Mouse (Mus musculus) midbrain, embryonic 10.5 days (tissue): ENCODE data around the gene Mansc4. TPM values are rescaled to one million over a fixed set of nuclear protein-coding genes. Genes with fewer than 3 reads are reported as not detected.

Source experiments
- DNase-seq: peaks from one replicate; pipeline ENCODE4 v3.0.0-alpha.2; 2017; ENCODE audit warnings: low spot score
- H3K27ac ChIP-seq: fragments of 300-500 bp; sonication (generic); replicated peaks from 2 replicates; pipeline ENCODE4 v1.5.1; 2016; ENCODE audit warnings: mild to moderate bottlenecking
- H3K27me3 ChIP-seq: fragments of 300-500 bp; sonication (generic); 2 replicates; pipeline ENCODE4 v1.6.1; 2016; ENCODE audit warnings: low read depth, mild to moderate bottlenecking; ENCODE audit not compliant: poor library complexity, severe bottlenecking
- H3K36me3 ChIP-seq: fragments of 300-500 bp; sonication (generic); 2 replicates; pipeline ENCODE4 v1.6.1; 2016; ENCODE audit warnings: mild to moderate bottlenecking, moderate library complexity
- H3K4me1 ChIP-seq: fragments of 300-500 bp; sonication (generic); 2 replicates; pipeline ENCODE4 v1.6.1; 2016
- H3K4me3 ChIP-seq: fragments of 300-500 bp; sonication (generic); 2 replicates; pipeline ENCODE4 v1.5.1; 2016; ENCODE audit warnings: mild to moderate bottlenecking, moderate library complexity
- H3K9me3 ChIP-seq: fragments of 300-500 bp; sonication (generic); replicated peaks from 2 replicates; pipeline ENCODE4 v1.6.1; 2016; ENCODE audit warnings: mild to moderate bottlenecking
- whole genome bisulfite sequencing: fragments of 180-500 bp; shearing (Covaris S2); methylation state at CpG from one replicate; pipeline ENCODE4 v1.1.7; 2016; 5-methylcytosine and 5-hydroxymethylcytosine counted together
- polyA plus RNA-seq: library from polyadenylated mRNA; unstranded; fragments of >200 nt; fragmentation: Nextera tagmentation; extraction: Ambion mirVana; gene quantifications from 2 replicates; pipeline ENCODE4 v1.2.1, GENCODE M21; 2016

Mansc4 gene
- polyA plus RNA-seq, 1 experiment from 2014 or later = 0.44 TPM

DNA sequence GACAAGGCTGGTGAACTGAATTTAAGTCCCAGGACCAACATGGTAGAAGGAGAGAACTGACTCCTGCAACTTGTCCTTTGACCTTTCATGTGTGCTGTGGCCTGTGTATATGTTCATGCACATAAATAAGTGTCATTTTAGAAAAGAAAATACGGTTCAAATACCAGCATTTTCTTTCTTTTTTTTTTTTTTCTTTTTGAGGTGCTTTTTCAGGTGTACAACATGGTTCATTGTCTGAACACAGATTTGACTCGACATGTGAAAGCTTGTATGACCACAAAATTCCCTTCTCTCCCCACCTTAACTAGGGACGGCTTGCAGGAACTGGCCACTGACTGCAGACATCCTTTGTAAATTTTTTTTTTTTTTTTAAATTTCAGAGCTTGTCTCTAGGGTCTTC is 10.1 kb upstream of the Mansc4 start:
- Histone ChIP-seq H3K27me3 (no peaks in the 10 kb centered on the region), H3K4me3 (no peak overlapping the region), H3K9me3 (no peaks in the 10 kb centered on the region), H3K27ac (no peak overlapping the region), H3K4me1 (peaks cover 23% of the 10 kb centered on the region), H3K36me3 (peaks cover 29% of the 10 kb centered on the region)
- 83% methylated on average over 3 of the region's 3 CpGs for WGBS
- no peak for DNase-seq

DNA sequence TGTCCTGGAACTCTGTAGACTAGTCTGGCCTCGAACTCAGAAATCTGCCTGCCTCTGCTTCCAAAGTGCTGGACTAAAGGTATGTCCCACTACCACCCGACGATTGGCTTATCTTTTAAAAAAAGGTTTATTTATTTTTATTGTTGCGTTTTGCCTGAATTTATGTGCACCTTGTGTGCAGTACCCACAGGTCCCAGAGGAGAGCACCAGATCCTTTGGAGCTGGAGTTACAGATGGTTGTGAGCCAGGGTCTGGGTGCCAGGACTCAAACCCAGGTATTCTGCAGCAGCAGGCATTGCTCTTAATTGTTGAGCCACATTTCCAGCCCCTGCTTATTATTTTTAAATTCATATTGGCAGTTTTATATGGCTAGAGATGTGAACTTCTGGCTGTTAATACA is 9.3 kb upstream of the Mansc4 start:
- Histone ChIP-seq H3K9me3 (no peaks in the 10 kb centered on the region), H3K27me3 (no peaks in the 10 kb centered on the region), H3K4me3 (no peak overlapping the region), H3K4me1 (peaks cover 29% of the 10 kb centered on the region), H3K27ac (no peak overlapping the region), H3K36me3 (peaks cover 22% of the 10 kb centered on the region)
- no peak for DNase-seq
- WGBS = 95% methylated on average over 4 of the region's 4 CpGs

DNA sequence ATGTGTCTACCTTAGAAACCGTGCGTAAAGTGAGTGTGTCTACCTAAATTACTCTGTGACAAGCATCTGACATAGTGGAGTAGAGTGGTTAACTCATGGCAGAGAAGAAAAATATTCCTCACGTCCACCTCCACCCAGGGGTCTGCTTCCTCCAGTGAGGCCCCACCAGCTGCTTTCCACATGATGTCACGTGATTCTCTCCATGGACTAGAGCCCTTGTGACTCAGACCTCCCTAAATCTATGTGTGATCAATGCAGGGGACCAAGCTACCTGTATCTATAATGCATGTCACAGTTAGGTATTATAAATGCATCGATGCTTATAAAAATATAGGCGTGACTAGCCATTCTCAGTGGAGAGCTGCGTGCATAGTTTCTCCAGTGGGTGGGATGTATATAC is 7.9 kb upstream of the Mansc4 start:
- Histone ChIP-seq H3K4me3 (no peak overlapping the region), H3K9me3 (no peaks in the 10 kb centered on the region), H3K4me1 (peaks cover 41% of the 10 kb centered on the region), H3K27ac (no peak overlapping the region), H3K36me3 (peaks cover 22% of the 10 kb centered on the region), H3K27me3 (peaks cover 11% of the 10 kb centered on the region)
- WGBS = 91% methylated on average over 7 of the region's 7 CpGs
- no peak for DNase-seq

DNA sequence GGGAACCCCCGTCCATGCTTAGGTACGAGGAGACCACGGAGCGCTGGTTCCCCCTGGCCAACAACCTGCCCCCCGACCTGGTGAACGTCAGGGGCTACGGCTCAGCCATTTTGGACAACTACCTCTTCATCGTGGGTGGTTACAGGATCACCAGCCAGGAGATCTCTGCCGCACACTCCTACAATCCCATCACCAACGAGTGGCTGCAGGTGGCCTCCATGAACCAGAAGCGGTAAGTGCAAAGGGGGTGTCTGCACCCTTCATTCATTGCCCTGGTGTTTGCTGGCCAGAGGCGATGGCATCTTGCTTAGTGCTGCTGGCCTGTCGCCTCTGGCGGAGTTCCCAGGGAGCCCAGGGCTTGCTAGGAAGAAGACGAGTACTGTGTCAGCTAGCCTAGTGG is 5.3 kb upstream of the Mansc4 start:
- H3K36me3 ChIP-seq = peaks cover 22% of the 10 kb centered on the region
- peaks cover 27% of the 10 kb centered on the region for H3K27me3 ChIP-seq
- 3% methylated on average over 15 of the region's 15 CpGs for WGBS
- no peaks in the 10 kb centered on the region for H3K9me3 ChIP-seq
- peaks cover 42% of the 10 kb centered on the region for H3K4me1 ChIP-seq
- peak overlapping the region; percentile 94 for H3K27ac ChIP-seq
- no peak for DNase-seq
- H3K4me3 ChIP-seq = peak overlapping the region; percentile 88

DNA sequence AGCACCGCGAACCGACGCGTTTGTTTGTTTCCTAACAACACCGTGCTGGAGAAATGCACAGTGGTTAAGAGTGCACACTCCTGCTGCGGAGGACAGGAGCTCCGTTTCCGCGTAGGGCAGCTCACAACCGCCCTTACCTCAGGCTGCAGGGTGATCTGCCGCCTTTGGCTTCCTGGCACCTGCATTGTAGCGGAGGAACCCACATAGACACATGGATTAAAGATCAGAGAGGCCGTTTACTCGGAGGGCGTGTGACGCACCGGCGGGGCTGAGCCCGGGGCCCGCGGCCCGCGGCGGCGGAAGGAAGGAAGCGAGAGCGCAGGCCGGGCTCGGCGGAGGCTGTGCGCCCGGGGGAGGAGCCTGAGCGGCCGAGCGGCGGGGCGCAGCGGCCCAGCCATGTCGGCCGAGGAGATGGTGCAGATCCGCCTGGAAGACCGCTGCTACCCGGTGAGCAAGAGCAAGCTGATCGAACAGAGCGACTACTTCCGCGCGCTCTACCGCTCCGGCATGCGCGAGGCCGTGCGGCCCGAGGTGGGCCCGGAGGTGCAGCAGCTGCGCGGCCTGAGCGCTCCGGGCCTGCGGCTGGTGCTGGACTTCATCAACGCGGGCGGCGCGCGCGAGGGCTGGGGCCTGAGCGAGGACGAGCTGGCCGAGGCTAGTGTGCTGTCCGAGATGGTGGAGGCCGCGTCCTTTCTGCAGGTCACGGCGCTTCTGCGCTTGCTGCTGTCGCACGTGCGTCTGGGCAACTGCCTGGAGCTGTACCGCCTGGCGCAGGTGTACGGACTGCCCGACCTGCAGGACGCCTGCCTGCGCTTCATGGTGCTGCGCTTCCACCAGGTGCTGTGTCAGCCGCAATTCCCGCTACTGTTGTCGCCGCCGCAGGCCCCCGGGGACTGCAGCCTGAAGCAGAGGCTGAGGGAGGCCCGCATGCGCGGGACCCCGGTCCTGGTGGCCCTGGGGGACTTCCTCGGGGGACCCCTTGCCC is 4.6 kb upstream of the Mansc4 start, which contains the start of gene Klhl42:
Gene Klhl42, plus strand, starts transcription at position 244 of the 985 bp plus-strand sequence.
- DNase-seq = peak; percentile 80
- Histone ChIP-seq H3K27ac (peak within 1 kb of the TSS; percentile 94), H3K4me1 (peaks cover 49% of the 10 kb centered on the region), H3K9me3 (no peaks in the 10 kb centered on the region), H3K27me3 (peaks cover 27% of the 10 kb centered on the region), H3K36me3 (peaks cover 22% of the 10 kb centered on the region), H3K4me3 (peak within 1 kb of the TSS; percentile 88)
- under 1% methylated on average over 97 of the region's 99 CpGs for WGBS

DNA sequence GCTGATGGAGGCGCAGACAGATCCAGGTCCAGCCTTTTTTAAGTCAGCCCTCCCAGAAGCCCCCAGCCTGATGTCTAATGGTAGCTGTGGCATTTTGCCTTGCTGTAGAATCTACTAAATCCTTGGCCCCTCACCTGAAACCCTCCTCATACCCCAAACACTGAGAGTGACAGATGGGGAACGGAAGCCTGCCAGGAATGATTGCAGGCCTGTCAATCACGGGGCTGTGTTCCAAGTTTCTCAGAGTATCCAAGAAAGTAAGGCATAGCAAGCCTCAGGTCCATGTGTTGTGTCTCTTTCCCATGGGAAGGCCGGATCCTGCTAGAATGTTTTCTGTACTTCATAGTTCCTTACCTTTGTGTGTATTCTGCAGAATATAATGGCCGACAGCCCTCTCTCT is 3.4 kb upstream of the Mansc4 start:
- Histone ChIP-seq H3K9me3 (no peaks in the 10 kb centered on the region), H3K4me3 (peak overlapping the region; percentile 88; the same call in 1 of the 2 replicates), H3K27ac (no peak overlapping the region), H3K27me3 (peaks cover 27% of the 10 kb centered on the region), H3K36me3 (peaks cover 11% of the 10 kb centered on the region), H3K4me1 (peaks cover 52% of the 10 kb centered on the region)
- DNase-seq = no peak
- WGBS = 74% methylated on average over 5 of the region's 5 CpGs

DNA sequence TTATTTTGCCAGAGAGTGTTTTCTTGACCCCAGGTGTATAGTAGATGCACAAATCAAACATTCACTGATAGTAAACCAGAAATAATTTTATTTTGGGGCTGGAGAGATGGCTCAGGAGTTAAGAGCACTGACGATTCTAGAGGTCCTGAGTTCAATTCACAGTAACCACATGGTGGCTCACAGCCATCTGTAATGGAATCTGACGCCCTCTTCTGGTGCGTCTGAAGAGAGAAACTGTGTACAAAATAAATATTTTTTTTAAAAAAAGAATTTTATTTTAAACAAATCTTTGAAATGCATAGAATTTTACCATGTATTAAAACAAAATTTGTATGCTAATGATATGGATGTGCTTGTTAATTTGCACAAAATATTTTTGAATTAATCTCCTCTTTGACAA is 1.7 kb upstream of the Mansc4 start:
- peaks cover 27% of the 10 kb centered on the region for H3K27me3 ChIP-seq
- WGBS = 84% methylated on average over 3 of the region's 3 CpGs
- H3K9me3 ChIP-seq = no peaks in the 10 kb centered on the region
- H3K4me3 ChIP-seq = no peak overlapping the region
- DNase-seq = no peak
- H3K27ac ChIP-seq = no peak overlapping the region
- no peaks in the 10 kb centered on the region for H3K36me3 ChIP-seq
- H3K4me1 ChIP-seq = peaks cover 43% of the 10 kb centered on the region

DNA sequence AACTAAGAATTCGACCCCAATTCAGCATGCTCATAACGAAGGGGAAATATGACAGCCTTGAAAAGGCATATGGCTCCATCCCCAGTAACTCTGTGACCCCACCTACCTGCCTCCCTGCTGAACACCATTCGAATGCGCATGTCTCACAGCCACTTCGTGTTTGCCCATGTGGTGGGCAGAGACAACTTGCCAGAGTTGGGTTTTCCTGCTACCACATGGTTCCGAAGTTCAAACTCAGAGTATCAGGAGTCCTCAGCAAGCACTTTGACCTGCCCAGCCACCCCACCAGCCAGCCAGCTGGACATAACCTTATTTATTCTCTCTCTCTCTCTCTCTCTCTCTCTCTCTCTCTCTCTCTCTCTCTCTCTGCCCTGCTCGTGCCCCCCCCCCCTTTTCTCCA is 904 bp upstream of the Mansc4 start:
- Histone ChIP-seq H3K4me1 (peaks cover 37% of the 10 kb centered on the region), H3K4me3 (no peak overlapping the region), H3K27ac (no peak overlapping the region), H3K9me3 (no peaks in the 10 kb centered on the region), H3K27me3 (peaks cover 27% of the 10 kb centered on the region), H3K36me3 (no peaks in the 10 kb centered on the region)
- WGBS = 42% methylated on average over 6 of the region's 7 CpGs
- no peak for DNase-seq

DNA sequence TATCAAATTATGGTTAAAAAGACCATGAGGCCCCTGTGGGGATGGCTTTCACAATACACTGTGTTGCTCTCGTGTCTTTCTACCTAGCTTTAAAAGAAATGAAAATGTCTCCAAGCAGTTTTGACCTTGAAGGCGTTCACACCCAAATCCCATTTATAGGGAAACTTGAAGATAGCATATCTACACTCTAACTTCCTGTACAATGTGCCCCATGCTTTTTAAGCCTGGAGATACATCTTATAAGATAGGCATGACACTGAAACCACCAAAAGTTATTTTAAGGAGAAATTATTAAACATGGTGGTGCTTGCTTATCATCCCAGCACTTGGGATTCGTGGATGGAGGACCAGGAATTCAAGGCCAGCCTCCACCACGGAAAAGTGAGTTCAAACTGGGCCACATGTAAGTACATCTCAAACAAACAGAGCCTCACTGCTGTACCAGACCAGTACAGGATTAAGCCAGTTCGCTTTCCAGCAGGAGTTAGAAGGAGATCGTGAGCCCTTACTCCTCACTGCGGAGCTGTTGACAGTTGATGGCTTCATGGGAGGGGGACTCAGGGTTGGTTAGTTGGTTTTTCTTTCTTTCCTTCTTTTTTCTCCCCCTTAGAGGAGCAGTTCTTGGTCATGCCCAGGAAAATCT is 1.3 kb downstream of the Mansc4 start:
- Histone ChIP-seq H3K4me1 (peaks cover 17% of the 10 kb centered on the region), H3K36me3 (no peaks in the 10 kb centered on the region), H3K27ac (no peak overlapping the region), H3K4me3 (no peak overlapping the region), H3K9me3 (no peaks in the 10 kb centered on the region), H3K27me3 (peaks cover 23% of the 10 kb centered on the region)
- WGBS = 59% methylated on average over 7 of the region's 7 CpGs
- no peak for DNase-seq

DNA sequence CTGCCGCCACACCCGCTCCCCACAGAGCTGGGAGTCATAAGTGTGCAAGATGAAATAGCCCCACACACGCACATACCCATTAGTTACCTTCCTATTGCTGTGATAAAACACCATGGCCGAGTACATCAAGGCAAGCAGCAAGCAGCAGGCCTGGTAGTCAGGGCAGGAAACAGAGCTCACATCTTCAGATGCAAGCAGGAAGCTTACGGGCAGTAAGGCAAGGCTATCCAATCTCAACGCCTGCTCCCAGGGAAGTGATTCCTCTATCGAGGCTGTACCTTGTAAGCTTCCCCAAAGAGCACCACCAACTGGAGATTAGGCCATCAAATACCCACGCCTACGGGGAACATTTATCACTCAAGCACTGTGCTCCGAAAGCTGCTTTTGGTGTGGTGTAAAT is 6.9 kb downstream of the Mansc4 start:
- Histone ChIP-seq H3K4me3 (no peak overlapping the region), H3K27me3 (no peaks in the 10 kb centered on the region), H3K27ac (no peak overlapping the region), H3K36me3 (peaks cover 16% of the 10 kb centered on the region), H3K9me3 (no peaks in the 10 kb centered on the region), H3K4me1 (no peaks in the 10 kb centered on the region)
- no peak for DNase-seq
- WGBS = 92% methylated on average over 10 of the region's 10 CpGs

DNA sequence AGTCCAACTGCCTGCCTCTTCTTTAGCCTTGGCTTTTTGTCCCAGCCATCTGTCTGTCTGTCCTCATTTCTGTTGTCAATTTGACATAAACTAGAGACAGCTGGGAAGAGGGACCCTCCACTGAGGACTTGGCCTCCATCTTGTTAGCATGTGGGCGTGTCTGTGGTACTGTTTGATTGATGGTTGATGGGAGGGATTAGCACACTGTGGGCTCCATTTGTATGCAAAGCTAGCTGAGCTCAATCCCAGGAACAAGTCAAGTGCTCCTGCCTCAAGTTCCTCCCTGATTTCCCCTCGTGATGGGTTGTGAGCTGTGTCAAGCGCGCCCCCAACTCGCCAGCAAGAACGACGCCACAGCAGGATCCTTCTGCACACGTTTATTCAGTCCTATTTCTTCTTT is 10.0 kb downstream of the Mansc4 start:
- WGBS = 84% methylated on average over 8 of the region's 8 CpGs
- no peak for DNase-seq

DNA sequence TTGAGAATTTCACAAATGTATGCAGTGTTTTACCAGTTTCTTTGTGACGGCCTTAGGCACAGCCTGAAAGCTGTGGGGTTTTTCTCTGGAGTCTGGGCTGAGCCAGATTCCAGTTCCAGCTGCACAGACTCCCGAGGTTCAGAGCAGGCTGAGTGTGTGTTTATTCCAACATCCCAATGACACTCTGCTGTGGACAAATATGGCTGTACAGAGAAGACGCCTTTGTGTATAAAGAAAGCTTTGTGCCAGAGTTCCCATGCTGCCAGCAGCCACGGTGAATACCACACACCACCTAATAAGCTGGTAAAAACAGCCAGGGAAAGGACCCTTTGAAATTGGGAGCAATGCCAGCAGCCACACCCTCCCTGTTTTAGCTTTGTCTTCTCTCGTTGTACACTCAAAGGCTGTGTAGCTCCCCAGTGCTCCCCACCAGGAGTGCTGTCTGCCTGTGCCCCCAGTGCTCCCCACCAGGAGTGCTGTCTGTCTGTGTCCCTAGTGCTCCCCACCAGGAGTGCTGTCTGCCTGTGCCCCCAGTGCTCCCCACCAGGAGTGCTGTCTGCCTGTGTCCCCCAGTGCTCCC is 10.9 kb downstream of the Mansc4 start:
- 80% methylated on average over 5 of the region's 5 CpGs for WGBS
- peaks cover 45% of the 10 kb centered on the region for H3K36me3 ChIP-seq
- H3K27ac ChIP-seq = no peak overlapping the region

More for the DNA sequence above, 10.0 kb downstream of the Mansc4 start:
- Histone ChIP-seq H3K9me3 (no peaks in the 10 kb centered on the region), H3K36me3 (peaks cover 35% of the 10 kb centered on the region), H3K4me3 (no peak overlapping the region), H3K4me1 (no peaks in the 10 kb centered on the region), H3K27me3 (no peaks in the 10 kb centered on the region), H3K27ac (no peak overlapping the region)

DNA sequence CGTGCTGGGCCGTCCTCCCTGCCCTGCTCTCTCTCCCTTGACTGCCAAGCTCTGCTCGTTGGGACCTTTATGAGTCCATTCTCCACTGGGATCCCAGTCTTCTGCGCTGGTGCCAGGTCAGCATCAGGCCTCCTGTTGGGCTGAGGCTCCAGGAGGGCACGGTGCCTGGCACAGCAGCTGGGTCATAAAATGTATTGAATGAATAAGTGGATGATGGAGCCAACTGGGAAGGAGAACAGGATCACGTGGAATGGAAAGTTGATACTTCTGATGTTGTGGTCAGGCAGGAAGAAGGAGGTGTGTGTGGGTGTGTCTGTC is 21.9 kb downstream of the Mansc4 start:
- DNase-seq = no peak
- H3K36me3 ChIP-seq = peaks cover 72% of the 10 kb centered on the region
- peaks cover 10% of the 10 kb centered on the region; the same call in 1 of the 2 replicates for H3K4me1 ChIP-seq
- no peaks in the 10 kb centered on the region for H3K27me3 ChIP-seq
- H3K27ac ChIP-seq = no peak overlapping the region
- no peaks in the 10 kb centered on the region for H3K9me3 ChIP-seq
- WGBS = 94% methylated on average over 6 of the region's 6 CpGs
- H3K4me3 ChIP-seq = no peak overlapping the region

More for the DNA sequence above, 10.9 kb downstream of the Mansc4 start:
- no peaks in the 10 kb centered on the region for H3K4me1 ChIP-seq
- H3K9me3 ChIP-seq = no peaks in the 10 kb centered on the region
- no peak overlapping the region for H3K4me3 ChIP-seq
- H3K27me3 ChIP-seq = no peaks in the 10 kb centered on the region
- no peak for DNase-seq
